Mouse (Mus musculus) spleen, adult 18-20 months (tissue): ENCODE results near the gene S100a16.

Experiments
- DNase-seq, 2 experiments: peaks; one replicate each; pipeline ENCODE4 v3.0.0; 2022; ENCODE audit warnings: mixed read lengths in 2 of 2

S100a16 gene

DNA sequence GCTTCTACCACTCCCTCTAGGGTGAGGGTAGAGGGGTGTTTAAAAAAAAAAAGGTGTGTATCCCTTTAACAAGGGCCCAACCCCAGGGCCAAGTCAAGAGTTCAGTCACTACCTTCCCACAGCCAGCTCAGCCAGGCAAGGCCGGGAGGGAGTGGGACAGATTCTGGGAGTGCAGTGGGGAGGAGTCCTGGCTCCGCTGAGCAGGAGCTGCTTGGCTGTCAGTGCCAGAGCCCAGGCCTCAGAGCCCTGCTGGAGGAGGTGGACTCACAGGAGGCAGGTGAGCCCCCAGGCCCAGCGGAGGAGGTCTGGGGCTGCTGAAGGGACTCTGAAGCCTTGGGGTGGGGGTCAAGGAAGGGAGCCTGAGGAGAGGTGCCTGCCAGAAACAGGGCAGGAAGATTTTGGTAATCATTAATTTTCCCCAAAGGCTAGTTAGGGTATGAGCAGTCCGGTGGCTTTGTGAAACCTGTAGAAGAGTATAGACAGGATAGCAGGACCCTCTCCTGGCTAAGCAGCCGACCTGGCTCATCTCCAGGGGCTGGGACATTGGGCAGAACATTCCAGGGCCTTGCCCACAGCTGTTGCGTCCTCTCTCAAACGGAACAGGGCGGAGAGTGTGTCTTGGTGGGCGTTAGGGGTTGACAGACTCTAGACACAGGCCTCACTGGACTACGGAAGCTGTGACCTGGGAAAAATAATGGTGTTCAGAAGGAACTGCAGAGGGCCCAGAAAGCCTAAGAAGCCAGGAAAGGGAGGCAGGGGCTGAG is at the start of gene S100a16:
S100a16 (plus strand) TSS at position 114 of the 764 bp plus-strand sequence.
- no peak for DNase-seq

DNA sequence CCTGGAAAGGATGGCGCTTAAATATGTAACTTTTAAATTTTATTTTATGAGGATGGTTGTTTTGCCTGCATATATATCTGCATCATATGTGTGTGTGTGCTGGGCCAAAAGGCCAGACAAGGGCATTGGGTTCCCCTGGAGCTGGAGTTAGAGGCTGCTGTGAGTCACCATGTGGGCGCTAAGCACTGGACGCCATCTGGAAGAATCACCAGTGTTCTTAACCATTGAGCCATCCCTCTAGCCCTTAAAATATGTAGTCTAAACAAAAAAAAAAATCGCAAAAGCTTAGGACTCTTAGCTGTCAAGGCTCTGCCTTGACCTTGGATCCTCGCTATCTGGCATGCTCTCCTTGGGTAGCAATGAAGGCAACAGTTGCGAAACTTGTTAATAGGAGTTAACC is 48.5 kb upstream of the S100a16 start:
- no peak for DNase-seq

DNA sequence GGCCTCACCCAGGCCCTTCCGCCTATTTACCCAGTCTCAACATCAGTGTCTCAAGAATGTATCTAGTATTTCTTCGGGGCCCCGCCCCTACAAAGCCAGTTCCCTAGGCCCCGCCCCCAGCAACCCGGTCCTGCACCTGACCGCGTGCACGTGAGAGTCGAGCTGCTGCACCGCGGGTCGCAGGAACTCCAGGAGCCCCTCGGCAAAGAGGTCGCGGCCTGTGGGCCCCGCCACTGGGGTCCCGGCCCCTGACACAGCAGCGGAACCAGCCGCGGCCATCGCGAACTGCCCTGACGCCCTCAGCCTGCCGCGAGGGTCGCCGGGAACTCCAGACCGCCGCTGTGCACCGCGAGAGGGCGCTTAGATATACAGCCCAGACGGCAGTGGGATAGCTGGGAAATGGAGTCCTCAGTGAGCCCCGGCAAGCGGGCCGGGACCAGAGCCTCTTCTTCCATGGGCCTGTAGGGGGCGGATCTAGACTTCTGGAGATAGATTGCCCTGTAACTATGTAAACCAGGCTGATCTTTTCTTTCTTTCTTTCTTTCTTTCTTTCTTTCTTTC is 46.3 kb upstream of the S100a16 start, which contains the start of gene Snapin:
Snapin (minus strand) TSS at position 338 of the 561 bp plus-strand sequence.
- DNase-seq = peak; percentile 90 to 94

DNA sequence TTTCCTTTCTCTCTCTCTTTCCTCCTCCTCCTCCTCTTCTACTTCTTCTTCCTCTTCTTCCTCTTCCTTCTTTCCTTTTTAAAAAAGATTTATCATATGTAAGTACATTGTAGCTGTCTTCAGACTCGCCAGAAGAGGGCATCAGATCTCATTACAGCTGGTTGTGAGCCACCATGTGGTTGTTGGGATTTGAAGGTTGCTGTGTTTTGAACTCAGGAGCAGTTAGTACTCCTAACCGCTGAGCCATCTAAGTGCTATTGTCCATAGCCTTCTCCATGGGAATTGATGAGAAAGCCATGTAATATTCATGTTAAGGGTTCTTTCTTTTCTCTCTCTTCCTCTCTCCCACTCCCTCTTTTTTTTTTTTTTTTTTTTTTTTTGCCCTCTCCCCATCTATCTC is 45.7 kb upstream of the S100a16 start:
- no peak for DNase-seq

DNA sequence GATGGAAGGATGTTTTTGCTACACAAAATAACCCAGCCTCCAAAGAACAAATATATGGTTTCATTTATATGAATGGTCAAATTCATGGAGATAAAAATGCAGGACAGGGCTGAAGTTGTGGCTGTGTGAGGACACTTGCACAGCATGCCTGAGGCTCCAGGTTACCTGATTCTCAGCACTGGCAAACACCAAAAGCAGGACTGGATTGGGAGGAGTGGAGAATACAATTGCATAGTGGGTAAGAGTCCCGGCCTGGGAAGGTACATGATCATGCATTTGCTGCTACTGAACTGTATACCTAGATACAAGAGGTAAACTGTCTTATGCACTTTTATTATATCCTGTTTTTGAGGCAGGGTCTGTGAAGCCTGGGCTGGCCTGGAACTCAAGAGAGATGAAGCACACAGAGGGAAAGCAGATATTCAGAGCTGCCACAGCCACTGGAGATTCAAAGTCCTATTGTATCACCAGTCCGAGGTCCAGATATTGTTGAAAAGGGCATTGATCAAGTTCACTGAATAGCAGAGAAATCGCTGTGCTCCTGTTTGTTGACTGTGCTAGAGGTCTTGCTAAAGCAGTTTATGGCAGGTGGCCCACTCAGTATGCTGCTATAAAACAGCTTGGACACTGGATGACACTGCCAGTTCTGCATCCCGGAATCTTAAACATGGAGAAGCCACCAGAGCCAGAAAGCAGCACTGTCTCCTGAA is 43.1 kb upstream of the S100a16 start:
- DNase-seq = no peak

DNA sequence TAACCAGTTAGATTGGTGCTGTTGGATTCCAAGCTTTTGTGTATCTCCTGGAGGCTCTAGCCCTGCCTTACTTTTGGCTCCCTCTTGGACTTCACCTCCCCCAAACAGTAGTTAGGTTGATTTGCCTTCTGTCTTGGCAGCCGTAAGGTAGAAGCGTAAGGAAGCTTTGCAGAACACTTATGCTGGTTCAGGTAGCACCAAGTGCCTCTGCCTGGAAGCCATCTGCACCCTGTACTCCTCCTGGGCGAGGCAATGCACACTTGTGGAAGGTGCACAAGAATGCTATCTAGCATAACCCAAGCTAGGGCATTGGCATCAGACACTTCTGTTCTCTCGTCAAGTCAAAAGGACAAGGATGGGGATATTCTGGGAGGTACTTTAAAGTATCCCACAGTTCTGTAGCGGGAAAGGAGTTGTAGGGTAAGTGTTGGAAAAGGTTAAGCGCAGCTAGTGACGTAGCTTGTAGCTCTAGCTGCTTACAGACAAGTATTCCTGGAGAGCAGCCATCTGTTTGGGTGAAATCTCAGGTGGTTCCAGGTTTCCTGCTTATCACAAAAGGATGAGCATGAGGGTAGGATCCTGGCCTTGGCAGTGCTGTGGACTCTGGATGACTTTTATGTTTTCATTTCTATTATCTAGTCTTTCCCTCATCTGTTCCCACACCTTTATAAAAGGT is 41.1 kb upstream of the S100a16 start:
- no peak for DNase-seq

DNA sequence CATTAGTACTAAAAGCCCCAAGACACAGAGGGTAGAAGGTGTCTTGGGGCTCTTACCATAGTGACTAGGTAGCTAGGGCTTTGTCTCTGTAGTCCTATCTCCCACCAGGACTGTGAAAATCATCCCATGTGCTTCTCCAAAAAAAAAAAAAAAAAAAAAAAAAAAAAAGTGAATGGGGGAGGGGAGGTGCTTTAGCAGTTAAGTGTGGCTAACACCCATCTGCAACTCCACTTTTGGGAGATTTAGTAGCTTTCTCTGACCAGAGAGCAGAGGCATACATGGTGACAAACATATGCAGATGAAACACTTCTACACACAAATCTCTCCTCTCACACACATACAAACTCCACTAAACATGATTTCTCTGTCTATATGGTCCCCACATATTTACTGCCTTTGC is 39.5 kb upstream of the S100a16 start:
- DNase-seq = no peak

DNA sequence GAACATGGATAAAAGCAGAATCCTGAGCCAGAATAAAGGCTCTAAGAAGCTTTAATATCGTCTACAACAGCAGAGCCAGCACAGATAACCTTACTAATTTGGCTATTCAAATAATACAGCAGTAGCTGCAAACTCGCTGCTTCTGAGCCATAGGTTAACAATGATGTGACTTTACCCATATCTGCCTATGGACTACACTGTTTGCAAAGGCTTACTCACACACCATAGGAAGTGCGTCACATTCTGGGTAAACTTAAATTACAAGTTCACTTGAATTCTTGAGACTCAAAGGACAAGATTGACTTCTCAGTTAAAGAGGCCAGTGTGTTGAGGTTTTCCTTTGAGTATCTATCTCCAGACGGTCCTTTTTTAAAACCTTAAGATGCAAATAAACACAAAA is 33.6 kb upstream of the S100a16 start:
- no peak for DNase-seq

DNA sequence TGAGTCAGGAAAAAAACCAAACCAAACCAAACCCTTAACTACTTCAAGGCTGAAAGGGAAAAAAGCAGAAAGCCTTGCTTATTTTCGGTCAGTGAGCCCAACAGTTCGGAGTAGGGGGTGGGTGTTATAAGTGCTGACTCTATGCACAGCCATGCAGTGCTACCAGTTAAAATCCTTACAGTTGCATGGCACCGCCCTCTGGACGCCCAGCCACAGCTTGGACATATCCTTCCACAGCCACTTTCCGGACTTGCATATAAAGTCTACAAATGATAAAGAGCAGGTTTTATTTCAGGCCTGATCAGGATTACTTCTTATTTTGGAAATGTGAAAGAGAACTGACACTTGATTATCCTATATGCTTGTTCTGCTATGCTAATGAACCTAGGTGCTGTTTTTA is 31.8 kb upstream of the S100a16 start:
- no peak for DNase-seq

DNA sequence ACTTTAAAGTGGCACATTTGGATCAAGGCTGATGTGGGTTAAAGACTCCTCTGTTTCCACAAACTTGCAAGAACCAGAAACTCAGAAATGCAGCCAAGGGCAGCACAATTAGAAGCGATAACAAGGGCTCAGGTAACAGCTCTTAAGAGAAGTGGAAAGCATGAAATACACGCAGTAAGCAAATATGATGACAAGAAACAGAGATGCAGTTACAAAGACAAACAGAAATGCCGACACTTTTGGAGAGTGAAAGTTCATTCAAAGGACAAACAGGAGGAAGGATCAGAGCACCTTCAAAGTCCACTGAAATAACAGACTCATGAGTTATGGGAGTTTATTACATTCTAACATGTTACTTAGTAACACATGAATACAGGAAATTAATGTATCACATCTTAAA is 30.7 kb upstream of the S100a16 start:
- DNase-seq = no peak

DNA sequence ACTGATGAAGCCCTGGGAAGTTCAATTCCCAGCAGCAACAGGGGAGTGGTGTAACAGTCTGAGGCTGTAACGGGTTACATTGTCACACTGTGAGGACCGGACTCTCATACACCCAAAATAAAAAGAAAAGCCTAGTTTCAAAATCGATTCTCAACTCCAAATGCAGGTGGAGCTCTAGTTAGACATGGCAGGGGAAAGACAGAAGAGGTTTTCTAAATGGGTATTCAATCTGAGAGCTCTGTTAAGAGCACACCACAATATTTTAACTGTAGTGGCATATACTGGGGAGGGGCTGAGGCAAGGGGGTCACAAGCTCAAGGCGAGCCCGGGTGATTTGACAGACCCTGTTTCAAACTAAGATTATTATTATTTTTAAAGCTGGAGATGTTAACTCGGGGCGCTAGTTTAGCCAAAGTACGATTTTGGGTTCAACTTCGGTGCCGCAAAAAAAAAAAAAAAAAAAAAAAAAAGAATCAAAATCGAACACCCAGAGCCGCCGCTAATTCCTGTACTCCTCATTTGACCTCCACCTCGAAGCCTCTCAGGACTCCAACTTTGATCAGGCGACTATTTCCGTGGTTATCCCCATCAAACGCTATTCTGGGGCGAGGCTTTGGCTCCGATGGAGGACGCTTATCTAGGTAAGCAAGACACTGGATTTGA is 28.6 kb upstream of the S100a16 start:
- DNase-seq = no peak

DNA sequence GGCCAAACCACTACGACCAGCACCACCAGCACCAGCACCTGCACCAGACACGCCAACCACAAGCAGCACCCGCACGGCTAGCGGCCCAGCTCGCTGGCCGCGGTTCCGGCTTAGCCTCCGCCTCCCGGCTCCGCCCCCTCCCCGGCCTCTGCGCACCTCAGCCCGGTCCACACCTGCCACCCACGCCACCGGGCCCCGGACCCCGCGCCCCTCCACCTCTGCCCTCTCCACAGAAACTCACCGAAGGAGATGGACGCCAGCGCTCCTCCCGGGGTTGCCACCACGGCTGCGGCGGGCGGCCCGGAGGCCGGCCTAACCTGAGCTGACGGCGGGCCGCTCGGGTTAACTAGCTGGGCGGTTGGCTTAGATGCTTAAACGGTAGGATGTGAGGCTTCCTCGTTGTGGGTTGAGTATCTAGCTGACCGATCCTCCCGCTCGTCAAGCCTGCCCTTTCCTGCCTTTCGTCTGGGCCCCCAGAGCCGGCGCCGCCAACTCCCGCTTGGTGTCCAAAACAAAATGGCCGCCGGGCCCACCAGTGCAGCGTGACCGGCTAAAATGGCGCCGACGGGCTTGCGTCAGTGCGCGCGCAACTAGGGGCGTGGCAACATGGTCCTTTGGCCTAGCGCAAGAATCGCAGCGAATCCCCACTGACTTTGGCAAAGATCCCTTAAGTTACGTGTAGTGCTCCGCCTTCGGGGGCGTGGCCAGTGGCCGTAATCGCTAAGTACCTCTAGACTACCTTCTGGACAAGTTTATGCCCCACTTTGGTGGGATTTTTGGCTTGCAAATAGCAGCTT is 27.9 kb upstream of the S100a16 start, which contains the start of gene Chtop:
Chtop (minus strand) TSS at position 549 of the 797 bp plus-strand sequence.
- peak; percentile 98 to 99 for DNase-seq

DNA sequence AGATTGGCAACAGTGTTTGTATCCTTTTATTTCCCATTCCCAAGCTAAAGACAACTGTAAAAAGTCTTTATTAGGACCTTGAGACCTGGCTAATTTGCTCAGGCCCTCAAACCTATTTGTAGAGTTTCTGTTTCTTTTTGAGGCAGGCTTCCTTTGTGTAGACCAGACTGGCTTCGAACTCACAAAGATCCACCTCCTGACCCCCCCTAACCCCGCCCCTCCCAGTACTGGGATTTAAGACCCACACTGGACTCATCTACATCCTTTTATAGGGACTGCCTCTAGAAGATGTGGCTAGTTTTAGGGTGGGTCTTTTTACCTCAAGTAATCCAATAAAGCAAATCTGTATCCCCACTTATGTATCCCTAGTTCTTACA is 27.3 kb upstream of the S100a16 start:
- no peak for DNase-seq

DNA sequence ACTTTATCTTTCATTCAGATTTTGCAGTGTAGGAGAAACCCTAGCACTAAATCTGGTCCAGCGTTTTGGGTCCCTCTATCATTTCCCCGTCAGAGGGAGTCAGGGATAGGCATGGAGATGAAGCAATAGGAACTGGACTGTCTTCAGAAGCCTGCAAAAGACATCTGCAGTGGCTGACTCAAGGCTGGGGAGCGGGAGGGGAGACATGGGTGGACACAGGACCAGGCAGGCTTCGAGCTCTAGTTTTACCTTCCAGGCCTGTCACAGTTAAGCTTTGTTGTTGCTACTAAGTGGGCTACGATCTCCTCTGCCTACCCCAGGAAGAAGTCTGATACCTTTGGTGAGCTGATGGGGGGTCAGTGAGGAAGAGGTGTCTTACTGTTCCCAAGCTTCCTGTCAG is 24.8 kb upstream of the S100a16 start:
- no peak for DNase-seq

DNA sequence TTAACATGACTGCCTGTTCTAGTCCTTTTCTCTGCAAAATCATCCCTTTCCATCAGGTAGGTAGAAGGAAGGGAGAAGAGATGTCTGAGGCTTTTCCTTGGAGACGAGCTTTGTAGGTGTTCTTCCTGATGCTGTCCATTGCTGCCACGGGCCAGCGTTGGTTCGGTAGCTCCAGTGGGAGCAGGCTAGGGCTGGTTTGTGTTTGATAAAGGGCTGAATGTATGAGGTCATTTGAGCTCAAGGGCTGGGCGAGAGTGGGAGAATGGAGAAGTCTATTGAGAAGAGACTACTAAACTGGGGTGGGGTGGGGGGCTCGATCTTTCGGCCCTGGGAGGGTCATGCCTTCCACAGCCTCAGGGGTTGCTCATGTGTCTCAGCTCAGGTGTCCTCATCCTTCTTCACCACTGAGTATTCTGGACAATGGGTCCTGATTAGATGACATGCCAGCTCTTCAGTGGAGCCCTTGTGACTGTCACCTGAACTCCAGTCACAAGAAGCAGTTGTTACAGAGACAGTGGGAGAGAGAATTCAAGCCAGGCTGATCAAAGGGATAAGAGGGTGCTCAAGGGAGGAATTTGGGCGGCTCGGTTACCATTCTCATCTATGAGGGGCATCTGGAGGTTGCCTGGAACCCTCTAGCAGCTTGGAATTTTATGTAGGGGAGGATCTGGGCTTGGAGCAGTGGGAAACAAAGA is 24.0 kb upstream of the S100a16 start:
- no peak for DNase-seq

DNA sequence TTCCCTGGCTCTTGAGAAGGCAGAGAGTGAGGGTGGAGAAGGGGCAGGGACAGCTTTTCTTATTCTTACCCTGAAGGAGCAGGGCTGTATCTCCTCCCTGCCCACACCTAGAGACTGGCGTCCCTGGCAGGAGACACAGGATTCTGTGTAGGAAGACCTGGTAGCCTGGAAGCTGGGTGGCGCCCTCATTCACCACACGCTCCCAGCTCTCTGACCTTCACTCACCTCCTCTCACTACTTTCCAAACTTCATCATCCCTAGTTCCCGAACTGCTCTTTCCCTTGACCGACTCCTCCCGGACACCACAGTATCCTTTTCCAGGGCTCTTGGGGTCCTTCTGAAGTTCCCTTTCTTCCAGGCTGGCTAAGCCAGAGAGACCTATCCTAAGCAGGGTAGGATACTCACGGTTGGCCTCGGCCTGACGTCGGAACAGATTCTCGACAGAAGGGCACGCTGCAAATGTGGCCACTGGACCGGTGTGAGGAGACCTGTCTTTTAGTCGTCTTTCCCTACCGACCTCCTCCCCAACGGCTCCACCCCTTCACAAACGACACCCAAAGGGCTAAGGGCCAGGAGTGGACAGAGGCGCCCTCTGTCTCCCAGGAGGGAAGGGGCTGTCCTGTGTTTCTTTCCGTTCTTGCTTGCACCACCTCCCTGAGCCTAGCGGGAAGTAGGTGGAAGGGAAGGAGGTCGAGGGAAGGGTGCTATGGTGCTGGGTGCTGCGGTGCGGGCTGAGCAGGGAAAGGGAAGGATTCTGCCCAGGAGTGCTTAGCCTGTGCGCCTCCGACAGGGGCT is 23.1 kb upstream of the S100a16 start, which contains the start of the genes S100a1 and S100a13:
S100a1 (minus strand) TSS at position 597 of the 795 bp plus-strand sequence.
S100a13 (plus strand) TSS at position 640 of the 795 bp plus-strand sequence.
- peak in 1 of 2 experiments; percentile 29 for DNase-seq

DNA sequence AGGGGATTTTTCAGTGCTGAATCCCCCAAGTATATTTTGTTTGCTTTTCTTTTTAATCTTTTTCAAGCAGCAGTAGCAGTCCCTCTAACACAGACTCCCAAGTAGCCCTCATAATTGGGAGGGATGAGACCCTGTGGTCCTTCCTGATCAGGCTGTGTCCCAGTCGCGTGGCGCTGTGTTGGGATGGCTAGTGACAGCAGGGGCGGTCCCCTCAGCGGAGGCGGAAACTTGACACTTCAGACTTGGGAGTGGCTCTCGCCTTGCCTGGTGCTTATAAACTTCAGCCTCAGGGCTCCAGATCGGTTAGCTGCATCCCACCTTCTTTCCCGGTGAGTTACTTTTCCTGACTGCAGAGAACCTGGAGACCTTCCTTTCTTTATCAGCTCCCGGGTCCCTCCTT is 22.4 kb upstream of the S100a16 start:
- DNase-seq = peak; percentile 46 to 61

DNA sequence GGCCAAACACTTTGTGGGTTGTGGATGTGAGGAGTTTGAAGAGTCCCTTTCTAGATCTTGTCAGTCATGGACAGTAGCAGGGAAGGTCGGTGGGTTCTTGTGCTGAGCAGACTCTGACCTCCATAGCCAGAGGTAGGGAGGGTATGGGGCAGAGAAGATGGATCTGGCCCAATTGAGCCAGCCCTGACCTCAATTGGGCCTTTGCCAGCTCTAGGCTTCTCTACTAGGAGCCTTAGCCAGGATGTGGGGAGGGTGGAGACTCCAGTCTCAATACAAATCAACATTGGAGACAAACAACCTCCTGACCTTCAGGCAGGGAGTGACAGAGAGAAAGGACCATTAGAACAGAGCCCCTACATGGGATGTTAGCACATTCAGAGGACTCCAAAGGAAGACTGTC is 21.8 kb upstream of the S100a16 start:
- no peak for DNase-seq

DNA sequence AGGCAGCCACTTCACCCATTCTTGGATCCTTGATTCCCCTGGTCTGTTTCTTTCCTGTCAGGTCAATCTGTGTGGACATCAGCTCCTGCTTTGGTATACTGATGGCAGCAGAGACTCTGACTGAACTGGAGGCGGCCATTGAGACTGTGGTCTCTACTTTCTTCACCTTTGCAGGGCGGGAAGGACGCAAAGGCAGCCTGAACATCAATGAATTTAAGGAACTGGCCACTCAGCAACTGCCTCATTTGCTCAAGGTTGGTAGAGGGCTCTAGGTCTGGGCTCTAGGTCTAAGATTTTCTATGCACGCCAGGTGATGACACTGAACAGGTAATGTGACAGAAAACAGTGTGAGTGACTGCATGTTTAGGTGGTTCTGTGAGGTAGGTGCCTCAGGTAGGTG is 21.3 kb upstream of the S100a16 start:
- no peak for DNase-seq

DNA sequence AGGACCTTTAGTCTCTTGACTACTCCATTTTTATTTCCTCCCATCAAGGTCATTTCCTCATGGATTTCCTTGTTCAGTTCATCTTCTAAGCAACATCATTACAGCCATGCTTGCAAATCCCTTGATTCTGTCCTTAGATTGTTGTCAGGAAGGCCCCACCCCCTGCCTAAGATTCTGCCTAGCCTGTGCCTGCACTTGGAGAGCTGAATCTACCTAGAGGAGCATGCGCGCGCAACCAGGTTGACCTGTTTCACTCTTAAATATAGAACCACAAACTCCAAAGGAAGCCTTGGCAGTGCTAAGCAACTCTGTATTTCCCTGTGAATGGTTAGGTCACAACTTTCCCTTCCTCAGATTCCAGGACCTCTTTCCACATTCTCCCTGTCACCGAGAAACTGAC is 19.3 kb upstream of the S100a16 start:
- DNase-seq = no peak
